Mouse (Mus musculus): ENCODE measurements around the gene Ppa2. TPM values are rescaled to one million over a fixed set of nuclear protein-coding genes. Genes with fewer than 3 reads are reported as not detected.

Gene Ppa2
- polyA plus RNA-seq, 1 experiment from 2014 or later = 88.5 TPM

DNA sequence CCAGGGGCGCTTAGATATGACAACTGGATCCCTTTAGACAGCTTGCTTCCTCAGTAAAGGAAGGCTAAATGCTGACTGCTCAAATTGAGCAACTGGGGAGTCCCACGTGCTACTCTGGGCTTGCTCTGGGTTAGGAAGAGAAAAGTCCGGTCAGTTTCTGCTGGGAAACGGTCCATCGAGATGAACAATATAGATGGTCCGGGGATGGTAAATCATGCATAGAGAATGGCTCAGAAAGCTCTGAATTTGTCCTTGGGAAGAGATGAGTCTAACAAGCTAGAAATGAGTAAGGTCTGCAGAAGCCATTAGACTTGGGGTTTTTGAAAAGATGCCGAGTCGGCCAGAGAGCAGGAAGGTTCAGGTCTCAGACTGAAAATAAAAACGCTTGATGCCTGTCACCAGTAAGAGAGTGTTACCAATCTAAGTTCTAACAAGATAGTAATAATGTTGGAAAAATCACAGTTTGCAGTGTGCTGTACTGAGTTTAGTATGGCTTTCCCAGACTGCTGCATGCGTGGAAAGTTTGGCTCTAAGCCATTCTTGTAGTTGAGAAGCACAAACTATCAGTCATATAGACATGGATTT, 80.0 kb downstream of the Ppa2 start:
- DNase-seq (ENCODE audit: low spot score, missing footprints) (no peak), ATAC-seq (ENCODE audit: low FRiP score) (no peak)
- Histone ChIP-seq H3K4me3 (ENCODE audit: low read depth, low read length) (no peak overlapping the region), H3K4me1 (ENCODE audit: control insufficient read depth, insufficient read depth, low read length) (no peaks in the 10 kb centered on the region), H3K36me3 (ENCODE audit: control insufficient read depth, insufficient read depth, low read length) (no peaks in the 10 kb centered on the region), H3K27ac (ENCODE audit: low read depth, low read length) (no peak overlapping the region), H3K9me3 (ENCODE audit: control insufficient read depth, low read length) (no peaks in the 10 kb centered on the region), H3K4me2 (no peak overlapping the region), H3K9ac (ENCODE audit: low read length) (no peak overlapping the region), H3K27me3 (ENCODE audit: control insufficient read depth, insufficient read depth, low read length) (no peaks in the 10 kb centered on the region)
- WGBS = 92% methylated on average over 10 of the region's 10 CpGs

- Histone ChIP-seq H3K36me3 (ENCODE audit: control insufficient read depth, insufficient read depth, low read length) (no peaks in the 10 kb centered on the region), H3K9ac (ENCODE audit: low read length) (no peak overlapping the region), H3K27me3 (ENCODE audit: control insufficient read depth, insufficient read depth, low read length) (no peaks in the 10 kb centered on the region), H3K4me1 (ENCODE audit: control insufficient read depth, insufficient read depth, low read length) (no peaks in the 10 kb centered on the region), H3K4me2 (no peak overlapping the region), H3K27ac (ENCODE audit: low read depth, low read length) (no peak overlapping the region), H3K4me3 (ENCODE audit: low read depth, low read length) (no peak overlapping the region), H3K9me3 (ENCODE audit: control insufficient read depth, low read length) (no peaks in the 10 kb centered on the region)
- WGBS = 82% methylated on average over 2 of the region's 2 CpGs
- DNase-seq (ENCODE audit: low spot score, missing footprints) (no peak), ATAC-seq (ENCODE audit: low FRiP score) (no peak)
These were observed 84.6 kb downstream of the Ppa2 start for GRCm38 (mm10) chr3:133394531-133394930.

DNA sequence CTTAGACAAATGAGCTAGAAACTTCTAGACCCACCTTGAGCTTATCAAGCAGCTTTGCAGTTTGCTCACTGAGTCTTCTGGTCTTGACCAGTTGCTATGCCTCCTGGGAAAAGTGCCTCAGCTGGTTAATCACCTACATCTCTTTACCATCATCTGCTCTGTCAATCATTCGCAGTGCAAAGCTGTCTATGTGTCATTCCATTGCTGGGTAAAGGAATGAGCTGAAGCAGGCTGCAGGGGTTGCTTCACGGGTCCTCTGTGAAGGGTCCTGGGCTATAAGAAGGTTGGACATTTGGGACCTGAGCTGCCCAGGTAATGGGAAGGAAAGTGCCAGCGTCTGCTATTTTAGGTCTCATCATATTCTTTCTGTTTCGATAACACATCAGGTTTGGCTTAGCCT, 93.9 kb downstream of the Ppa2 start:
- ATAC-seq (ENCODE audit: low FRiP score) (no peak), DNase-seq (ENCODE audit: low spot score, missing footprints) (no peak)
- Histone ChIP-seq H3K9me3 (ENCODE audit: control insufficient read depth, low read length) (no peaks in the 10 kb centered on the region), H3K4me1 (ENCODE audit: control insufficient read depth, insufficient read depth, low read length) (no peaks in the 10 kb centered on the region), H3K36me3 (ENCODE audit: control insufficient read depth, insufficient read depth, low read length) (no peaks in the 10 kb centered on the region), H3K9ac (ENCODE audit: low read length) (no peak overlapping the region), H3K4me2 (no peak overlapping the region), H3K27ac (ENCODE audit: low read depth, low read length) (no peak overlapping the region), H3K4me3 (ENCODE audit: low read depth, low read length) (no peak overlapping the region), H3K27me3 (ENCODE audit: control insufficient read depth, insufficient read depth, low read length) (no peaks in the 10 kb centered on the region)
- 87% methylated on average over 4 of the region's 4 CpGs for WGBS

GRCm38 (mm10) chr3:133405636-133406035, 95.7 kb downstream of the Ppa2 start:
- H3K9ac ChIP-seq (ENCODE audit: low read length) = no peak overlapping the region
- H3K36me3 ChIP-seq (ENCODE audit: control insufficient read depth, insufficient read depth, low read length) = no peaks in the 10 kb centered on the region
- no peak overlapping the region for H3K27ac ChIP-seq (ENCODE audit: low read depth, low read length)
- no peak overlapping the region for H3K4me2 ChIP-seq
- H3K9me3 ChIP-seq (ENCODE audit: control insufficient read depth, low read length) = no peaks in the 10 kb centered on the region
- no peaks in the 10 kb centered on the region for H3K4me1 ChIP-seq (ENCODE audit: control insufficient read depth, insufficient read depth, low read length)
- WGBS = 84% methylated on average over 3 of the region's 3 CpGs
- no peak for ATAC-seq (ENCODE audit: low FRiP score)
- no peaks in the 10 kb centered on the region for H3K27me3 ChIP-seq (ENCODE audit: control insufficient read depth, insufficient read depth, low read length)
- no peak for DNase-seq (ENCODE audit: low spot score, missing footprints)
- no peak overlapping the region for H3K4me3 ChIP-seq (ENCODE audit: low read depth, low read length)

GRCm38 (mm10) chr3:133406248-133406647, 96.3 kb downstream of the Ppa2 start:
- H3K27me3 ChIP-seq (ENCODE audit: control insufficient read depth, insufficient read depth, low read length) = no peaks in the 10 kb centered on the region
- H3K36me3 ChIP-seq (ENCODE audit: control insufficient read depth, insufficient read depth, low read length) = no peaks in the 10 kb centered on the region
- H3K9me3 ChIP-seq (ENCODE audit: control insufficient read depth, low read length) = no peaks in the 10 kb centered on the region
- H3K27ac ChIP-seq (ENCODE audit: low read depth, low read length) = no peak overlapping the region
- no peak overlapping the region for H3K4me2 ChIP-seq
- 91% methylated on average over 5 of the region's 5 CpGs for WGBS
- DNase-seq (ENCODE audit: low spot score, missing footprints) (no peak), ATAC-seq (ENCODE audit: low FRiP score) (no peak)
- H3K4me3 ChIP-seq (ENCODE audit: low read depth, low read length) = no peak overlapping the region
- H3K9ac ChIP-seq (ENCODE audit: low read length) = no peak overlapping the region
- H3K4me1 ChIP-seq (ENCODE audit: control insufficient read depth, insufficient read depth, low read length) = no peaks in the 10 kb centered on the region

DNA sequence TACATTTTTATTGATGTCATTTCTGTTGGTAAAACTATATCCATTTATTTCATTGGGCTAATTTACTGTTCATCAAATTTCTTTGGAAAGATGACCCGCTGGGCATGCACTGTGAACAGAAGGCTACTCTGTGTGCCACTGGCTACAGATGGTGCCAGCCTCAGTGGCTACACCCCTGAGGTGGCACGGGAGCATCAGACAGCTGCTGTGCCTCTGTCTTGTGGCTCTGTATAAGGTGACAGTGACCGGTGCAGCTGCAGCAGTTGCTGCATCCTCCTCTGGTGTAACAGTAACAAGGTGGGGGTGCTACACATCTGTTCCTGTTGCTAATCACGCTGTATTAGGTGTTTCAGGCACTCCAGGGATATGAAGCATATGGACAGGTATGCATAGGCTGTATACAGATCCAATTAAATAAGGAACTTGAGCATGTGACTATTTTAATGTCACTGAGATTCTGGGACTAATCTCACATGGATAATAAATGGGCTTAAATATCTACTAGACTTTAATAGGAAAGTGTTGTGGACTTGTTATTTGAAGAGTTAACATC, 101.3 kb downstream of the Ppa2 start:
- DNase-seq (ENCODE audit: low spot score, missing footprints) (no peak), ATAC-seq (ENCODE audit: low FRiP score) (no peak)
- no peak overlapping the region for H3K4me2 ChIP-seq
- WGBS = 78% methylated on average over 4 of the region's 4 CpGs
- no peak overlapping the region for H3K27ac ChIP-seq (ENCODE audit: low read depth, low read length)
- no peak overlapping the region for H3K9ac ChIP-seq (ENCODE audit: low read length)
- no peaks in the 10 kb centered on the region for H3K9me3 ChIP-seq (ENCODE audit: control insufficient read depth, low read length)
- H3K4me1 ChIP-seq (ENCODE audit: control insufficient read depth, insufficient read depth, low read length) = no peaks in the 10 kb centered on the region
- H3K36me3 ChIP-seq (ENCODE audit: control insufficient read depth, insufficient read depth, low read length) = no peaks in the 10 kb centered on the region
- H3K4me3 ChIP-seq (ENCODE audit: low read depth, low read length) = no peak overlapping the region
- H3K27me3 ChIP-seq (ENCODE audit: control insufficient read depth, insufficient read depth, low read length) = no peaks in the 10 kb centered on the region

GRCm38 (mm10) chr3:133411768-133412167, 101.9 kb downstream of the Ppa2 start:
- Histone ChIP-seq H3K4me1 (ENCODE audit: control insufficient read depth, insufficient read depth, low read length) (no peaks in the 10 kb centered on the region), H3K27ac (ENCODE audit: low read depth, low read length) (no peak overlapping the region), H3K27me3 (ENCODE audit: control insufficient read depth, insufficient read depth, low read length) (no peaks in the 10 kb centered on the region), H3K4me3 (ENCODE audit: low read depth, low read length) (no peak overlapping the region), H3K4me2 (no peak overlapping the region), H3K9me3 (ENCODE audit: control insufficient read depth, low read length) (no peaks in the 10 kb centered on the region), H3K9ac (ENCODE audit: low read length) (no peak overlapping the region), H3K36me3 (ENCODE audit: control insufficient read depth, insufficient read depth, low read length) (no peaks in the 10 kb centered on the region)
- 93% methylated on average over 8 of the region's 8 CpGs for WGBS
- ATAC-seq (ENCODE audit: low FRiP score) (no peak), DNase-seq (ENCODE audit: low spot score, missing footprints) (no peak)

GRCm38 (mm10) chr3:133414747-133415146, 104.8 kb downstream of the Ppa2 start:
- no peaks in the 10 kb centered on the region for H3K36me3 ChIP-seq (ENCODE audit: control insufficient read depth, insufficient read depth, low read length)
- no peak overlapping the region for H3K4me2 ChIP-seq
- DNase-seq (ENCODE audit: low spot score, missing footprints) = no peak
- no peak overlapping the region for H3K9ac ChIP-seq (ENCODE audit: low read length)
- WGBS = 89% methylated on average over 4 of the region's 4 CpGs
- no peaks in the 10 kb centered on the region for H3K27me3 ChIP-seq (ENCODE audit: control insufficient read depth, insufficient read depth, low read length)
- no peak overlapping the region for H3K27ac ChIP-seq (ENCODE audit: low read depth, low read length)
- H3K4me1 ChIP-seq (ENCODE audit: control insufficient read depth, insufficient read depth, low read length) = no peaks in the 10 kb centered on the region
- H3K9me3 ChIP-seq (ENCODE audit: control insufficient read depth, low read length) = no peaks in the 10 kb centered on the region
- no peak overlapping the region for H3K4me3 ChIP-seq (ENCODE audit: low read depth, low read length)
- ATAC-seq (ENCODE audit: low FRiP score) = no peak

DNA sequence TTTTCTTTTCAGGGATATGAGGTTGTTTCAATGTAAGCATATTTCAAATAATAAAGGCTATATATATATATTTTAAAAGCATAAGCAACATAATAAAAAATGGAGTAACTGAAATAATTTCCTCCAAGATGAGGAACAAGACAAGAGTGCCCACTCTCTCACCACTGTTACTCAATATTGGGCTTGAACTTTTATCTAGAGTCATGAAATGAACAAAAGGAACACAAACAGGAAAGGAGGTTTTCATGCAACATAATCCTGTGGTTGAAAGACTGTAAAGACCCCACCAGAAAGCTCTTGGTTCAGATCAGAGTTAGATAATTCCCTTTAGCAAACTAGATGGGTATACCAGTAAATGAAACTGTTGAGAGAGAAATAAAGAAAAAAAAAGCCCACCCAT, 113.2 kb downstream of the Ppa2 start:
- H3K4me3 ChIP-seq (ENCODE audit: low read depth, low read length) = no peak overlapping the region
- no peaks in the 10 kb centered on the region for H3K9me3 ChIP-seq (ENCODE audit: control insufficient read depth, low read length)
- no peaks in the 10 kb centered on the region for H3K27me3 ChIP-seq (ENCODE audit: control insufficient read depth, insufficient read depth, low read length)
- no peaks in the 10 kb centered on the region for H3K36me3 ChIP-seq (ENCODE audit: control insufficient read depth, insufficient read depth, low read length)
- H3K27ac ChIP-seq (ENCODE audit: low read depth, low read length) = no peak overlapping the region
- H3K4me1 ChIP-seq (ENCODE audit: control insufficient read depth, insufficient read depth, low read length) = no peaks in the 10 kb centered on the region
- H3K9ac ChIP-seq (ENCODE audit: low read length) = no peak overlapping the region
- H3K4me2 ChIP-seq = no peak overlapping the region
- no peak for DNase-seq (ENCODE audit: low spot score, missing footprints)
- no peak for ATAC-seq (ENCODE audit: low FRiP score)

Data from midbrain, embryonic 11.5 days (tissue).